Mouse (Mus musculus) mature B cell (primary cell): ENCODE results near the gene Hcrt.

Source experiments
- in situ Hi-C: fragments of 300-500 bp; cut with MboI; formaldehyde crosslinking; loops from 2 replicates; pipeline ENCODE4 v1.14.3; 2019

The Hcrt gene

GRCm38 (mm10) chr11:100735954-100736745 lies 26.6 kb downstream of the Hcrt start:
- in situ Hi-C loops: no loop called here

- in situ Hi-C loops: no loop called here
Observed at GRCm38 (mm10) chr11:100735134-100735865, 27.4 kb downstream of the Hcrt start.

- in situ Hi-C loops: no loop called here
Observed at GRCm38 (mm10) chr11:100730477-100731205, 32.1 kb downstream of the Hcrt start.

- in situ Hi-C loops: no loop called here
Observed at GRCm38 (mm10) chr11:100729976-100730375, 32.8 kb downstream of the Hcrt start.

GRCm38 (mm10) chr11:100728601-100729000 lies 34.1 kb downstream of the Hcrt start:
- in situ Hi-C loops: no loop called here

- in situ Hi-C loops: no loop called here
Observed at GRCm38 (mm10) chr11:100727201-100727600, 35.5 kb downstream of the Hcrt start.

GRCm38 (mm10) chr11:100724919-100725512 lies 37.7 kb downstream of the Hcrt start:
- in situ Hi-C loops: no loop called here

GRCm38 (mm10) chr11:100722493-100723028 lies 40.2 kb downstream of the Hcrt start:
- in situ Hi-C loops: no loop called here

- in situ Hi-C loops: no loop called here
Observed at GRCm38 (mm10) chr11:100721776-100722492, 40.8 kb downstream of the Hcrt start.

- in situ Hi-C loops: no loop called here
Observed at GRCm38 (mm10) chr11:100721254-100721653, 41.5 kb downstream of the Hcrt start.

GRCm38 (mm10) chr11:100720345-100720744 lies 42.4 kb downstream of the Hcrt start:
- in situ Hi-C loops: no loop called here

GRCm38 (mm10) chr11:100719893-100720292 lies 42.8 kb downstream of the Hcrt start:
- in situ Hi-C loops: no loop called here

- in situ Hi-C loops: no loop called here
Observed at GRCm38 (mm10) chr11:100719312-100719711, 43.4 kb downstream of the Hcrt start.

- in situ Hi-C loops: no loop called here
Observed at GRCm38 (mm10) chr11:100718866-100719265, 43.9 kb downstream of the Hcrt start.

GRCm38 (mm10) chr11:100718462-100718861 lies 44.3 kb downstream of the Hcrt start:
- in situ Hi-C loops: no loop called here

GRCm38 (mm10) chr11:100716649-100717048 lies 46.1 kb downstream of the Hcrt start:
- in situ Hi-C loops: no loop called here

- in situ Hi-C loops: no loop called here
Observed at GRCm38 (mm10) chr11:100714948-100715347, 47.8 kb downstream of the Hcrt start.

GRCm38 (mm10) chr11:100714534-100714915 lies 48.2 kb downstream of the Hcrt start:
- in situ Hi-C loops: no loop called here

GRCm38 (mm10) chr11:100713735-100714533 lies 48.8 kb downstream of the Hcrt start, which contains the start of gene Hspb9:
Gene Hspb9, plus strand, starts transcription at chr11:100713850.
- in situ Hi-C loops: no loop called here

GRCm38 (mm10) chr11:100713174-100713573 lies 49.6 kb downstream of the Hcrt start:
- in situ Hi-C loops: no loop called here
